Mouse (Mus musculus): ENCODE measurements around the gene Dscaml1. TPM values are rescaled to one million over a fixed set of nuclear protein-coding genes. Genes with fewer than 3 reads are reported as not detected.

Gene Dscaml1
- total and polyA plus RNA-seq, 3 experiments: not detected

- Histone ChIP-seq H3K27ac (ENCODE audit: control insufficient read depth, low read depth, low read length) (no peak overlapping the region), H3K27me3 (ENCODE audit: control insufficient read depth in 1 of 2, insufficient read depth in 2 of 2, low read length in 2 of 2) (no peaks in the 10 kb centered on the region), H3K4me3 (ENCODE audit: control insufficient read depth in 1 of 2, insufficient read depth in 1 of 2, low read depth in 2 of 2, low read length in 2 of 2) (no peak overlapping the region), H3K79me2 (ENCODE audit: control insufficient read depth, insufficient read depth, low read length, poor library complexity) (no peaks in the 10 kb centered on the region), H3K36me3 (ENCODE audit: control insufficient read depth in 1 of 2, insufficient read depth in 2 of 2, low read length in 2 of 2) (no peaks in the 10 kb centered on the region), H3K9ac (ENCODE audit: control insufficient read depth, low read depth, low read length, poor library complexity, severe bottlenecking) (no peak overlapping the region), H3K4me1 (ENCODE audit: control insufficient read depth in 1 of 2, insufficient read depth in 2 of 2, low read length in 2 of 2) (no peaks in the 10 kb centered on the region), H3K9me3 (replicated peaks; ENCODE audit: insufficient read depth, low read length) (no peaks in the 10 kb centered on the region)
- no peak for DNase-seq (ENCODE audit: low read depth, low spot score)
- TF ChIP-seq POLR2AphosphoS5 (IDR thresholded peaks at IDR 0.05; ENCODE audit: borderline replicate concordance, low read depth, low read length) (peak; percentile 69; the same call in 1 of the 2 replicates), MYC (IDR thresholded peaks at IDR 0.05; ENCODE audit: low read depth, low read length) (no peak)
Observed at GRCm38 (mm10) chr9:45676578-45676977, 250.2 kb downstream of the Dscaml1 start.

DNA sequence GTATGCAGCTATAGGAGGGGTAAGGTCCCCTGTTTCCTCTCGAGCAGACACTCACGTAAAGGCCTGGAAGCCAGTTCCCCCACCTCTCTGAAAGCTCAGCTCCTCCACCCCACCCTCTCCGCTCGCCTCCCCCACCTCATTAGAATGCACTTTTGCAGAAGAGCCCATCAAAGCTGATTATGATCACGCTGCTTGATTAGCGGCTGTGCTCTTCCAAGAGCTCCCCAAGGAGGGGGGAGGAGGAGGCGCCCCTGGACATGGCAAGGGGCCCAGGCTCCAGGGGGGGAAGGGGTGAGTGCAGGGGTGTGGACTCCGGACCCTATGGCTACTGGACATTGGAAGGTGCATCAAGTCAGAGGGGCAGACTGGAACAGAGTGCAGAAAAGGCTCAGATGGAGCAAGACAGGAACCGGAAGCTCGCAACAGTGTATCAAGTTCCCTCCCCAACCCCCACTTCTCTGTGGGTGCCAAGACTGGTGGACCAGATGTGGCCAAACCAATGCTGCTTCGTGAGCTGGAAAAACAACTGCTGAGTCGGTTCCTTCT, 250.9 kb downstream of the Dscaml1 start:
- H3K36me3 ChIP-seq (ENCODE audit: control insufficient read depth in 1 of 2, insufficient read depth in 2 of 2, low read length in 2 of 2): no peaks in the 10 kb centered on the region
- TF ChIP-seq MEF2A (IDR thresholded peaks at IDR 0.05; ENCODE audit: extremely low read depth, insufficient replicate concordance, low read depth, low read length, poor library complexity, severe bottlenecking) (no peak), POLR2AphosphoS2 (IDR thresholded peaks at IDR 0.05; ENCODE audit: low read length) (no peak), MXI1 (IDR thresholded peaks at IDR 0.05; ENCODE audit: low read depth, low read length) (no peak), ETS1 (IDR thresholded peaks at IDR 0.05; ENCODE audit: low read depth, low read length) (no peak), ZMIZ1 (IDR thresholded peaks at IDR 0.05; ENCODE audit: low read depth, low read length) (no peak), ZC3H11A (IDR thresholded peaks at IDR 0.05; ENCODE audit: low read depth, low read length) (no peak), SIN3A (IDR thresholded peaks at IDR 0.05; ENCODE audit: low read length) (no peak), UBTF (IDR thresholded peaks at IDR 0.05; ENCODE audit: borderline replicate concordance, insufficient read depth, low read depth, low read length) (no peak), TBP (IDR thresholded peaks at IDR 0.05; ENCODE audit: low read depth, low read length) (no peak), RCOR1 (IDR thresholded peaks at IDR 0.05; ENCODE audit: low read depth, low read length) (no peak), ZKSCAN1 (IDR thresholded peaks at IDR 0.05; ENCODE audit: low read depth, low read length) (no peak), GABPA (IDR thresholded peaks at IDR 0.05; ENCODE audit: low read depth, low read length) (no peak), BHLHE40 (IDR thresholded peaks at IDR 0.05; ENCODE audit: borderline replicate concordance, low read depth, low read length) (no peak), EP300 (IDR thresholded peaks at IDR 0.05; ENCODE audit: low read depth in 1 of 2, low read length in 2 of 2) (no peak), MAZ (IDR thresholded peaks at IDR 0.05; ENCODE audit: low read depth, low read length) (no peak), SMC3 (IDR thresholded peaks at IDR 0.05; ENCODE audit: low read depth, low read length) (no peak), HCFC1 (IDR thresholded peaks at IDR 0.05; ENCODE audit: low read depth, low read length) (no peak), USF2 (IDR thresholded peaks at IDR 0.05; ENCODE audit: borderline replicate concordance in 1 of 2, insufficient read depth in 1 of 2, low read depth in 1 of 2, low read length in 2 of 2) (no peak), CHD1 (IDR thresholded peaks at IDR 0.05; ENCODE audit: low read depth, low read length) (no peak)
- H3K9me3 ChIP-seq (replicated peaks; ENCODE audit: insufficient read depth, low read length): no peaks in the 10 kb centered on the region
- no peak overlapping the region for H3K4me3 ChIP-seq (ENCODE audit: control insufficient read depth in 1 of 2, insufficient read depth in 1 of 2, low read depth in 2 of 2, low read length in 2 of 2)
- H3K4me1 ChIP-seq (ENCODE audit: control insufficient read depth in 1 of 2, insufficient read depth in 2 of 2, low read length in 2 of 2): no peaks in the 10 kb centered on the region
- no peaks in the 10 kb centered on the region for H3K27me3 ChIP-seq (ENCODE audit: control insufficient read depth in 1 of 2, insufficient read depth in 2 of 2, low read length in 2 of 2)
- no peak overlapping the region for H3K9ac ChIP-seq (ENCODE audit: control insufficient read depth, low read depth, low read length, poor library complexity, severe bottlenecking)
- no peak overlapping the region for H3K27ac ChIP-seq (ENCODE audit: control insufficient read depth, low read depth, low read length)
- no peak for DNase-seq (ENCODE audit: low read depth, low spot score)
- H3K79me2 ChIP-seq (ENCODE audit: control insufficient read depth, insufficient read depth, low read length, poor library complexity): no peaks in the 10 kb centered on the region
